Mouse (Mus musculus) CD4-positive, CD25-positive, alpha-beta regulatory T cell, adult 4 months (primary cell): ENCODE results near the gene Has3. TPM values are rescaled to one million over a fixed set of nuclear protein-coding genes. Genes with fewer than 3 reads are reported as not detected.
"Not testable (repeated sequence)": the region's sequence is repeated elsewhere in the genome, so short reads cannot be mapped to it uniquely, and the experiment has no call there.

ENCODE experiments used
- ATAC-seq: one replicate; pipeline ENCODE4 v1.8.0; 2017
- polyA plus RNA-seq, 2 experiments: library from polyadenylated mRNA; unstranded; fragments of 100-300 nt; shearing (Covaris generic); gene quantifications; one replicate each; pipeline ENCODE4 v1.2.1; 2017

The Has3 gene
- polyA plus RNA-seq, 2 experiments from 2014 or later = 0.10 to 0.13 TPM

DNA sequence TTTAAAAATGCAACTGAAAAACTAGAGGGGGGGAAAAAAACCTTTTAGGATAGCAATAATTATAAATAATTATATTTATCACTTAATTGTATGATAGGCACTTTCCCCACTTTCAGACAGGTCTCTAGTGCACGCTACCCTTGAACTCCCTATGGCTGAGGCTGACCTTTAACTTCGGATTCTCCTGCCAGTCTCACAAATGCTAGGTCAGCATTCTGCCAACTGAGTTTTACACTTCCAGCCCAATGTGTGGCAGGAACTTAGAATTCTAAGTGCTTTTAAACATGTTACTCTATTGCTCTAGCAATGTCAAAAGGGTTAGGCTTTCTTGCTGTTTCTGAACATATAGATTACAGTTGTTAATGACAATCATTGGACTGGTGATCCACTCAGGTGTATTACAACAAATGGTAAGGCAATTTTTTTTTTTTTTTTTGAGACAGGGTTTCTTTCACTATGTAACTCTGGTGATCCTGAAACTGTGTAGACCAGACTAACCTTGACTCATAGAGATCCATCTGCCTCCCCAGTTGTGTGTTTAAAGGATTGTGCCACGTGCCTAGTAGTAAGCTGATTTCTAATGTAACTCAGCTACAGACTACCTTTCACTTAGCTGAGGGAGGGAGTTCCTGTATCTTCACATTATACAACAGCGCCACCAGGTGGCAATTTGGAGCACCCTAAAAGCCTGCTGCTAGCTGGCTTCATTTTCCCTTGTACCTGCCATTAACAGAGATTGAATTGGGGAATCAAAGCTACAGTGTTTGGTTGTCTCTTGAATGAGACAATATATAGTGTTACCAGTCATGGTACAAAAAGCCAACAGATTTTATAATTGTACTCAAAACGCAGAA lies 17.5 kb downstream of the Has3 start:
- ATAC-seq = peak; percentile 84

DNA sequence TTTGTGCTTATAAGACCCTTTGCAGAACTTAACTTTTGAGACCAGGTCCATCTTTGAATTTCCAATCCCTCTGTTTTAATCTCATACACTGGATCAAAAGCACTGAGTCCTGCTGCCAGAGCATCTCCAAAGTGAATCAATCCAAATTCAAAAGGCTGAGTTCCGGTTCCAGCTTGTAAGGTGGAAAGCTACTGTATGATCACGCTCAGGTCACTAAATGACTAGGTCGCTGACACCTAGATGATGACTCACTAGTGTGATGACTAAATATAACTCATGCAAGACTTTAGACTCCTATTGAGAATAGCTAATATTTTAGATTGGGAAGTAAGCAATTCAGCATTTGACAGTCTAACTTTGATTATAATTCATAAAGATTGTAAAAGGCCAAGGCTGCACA lies 18.8 kb downstream of the Has3 start:
- ATAC-seq = no peak

DNA sequence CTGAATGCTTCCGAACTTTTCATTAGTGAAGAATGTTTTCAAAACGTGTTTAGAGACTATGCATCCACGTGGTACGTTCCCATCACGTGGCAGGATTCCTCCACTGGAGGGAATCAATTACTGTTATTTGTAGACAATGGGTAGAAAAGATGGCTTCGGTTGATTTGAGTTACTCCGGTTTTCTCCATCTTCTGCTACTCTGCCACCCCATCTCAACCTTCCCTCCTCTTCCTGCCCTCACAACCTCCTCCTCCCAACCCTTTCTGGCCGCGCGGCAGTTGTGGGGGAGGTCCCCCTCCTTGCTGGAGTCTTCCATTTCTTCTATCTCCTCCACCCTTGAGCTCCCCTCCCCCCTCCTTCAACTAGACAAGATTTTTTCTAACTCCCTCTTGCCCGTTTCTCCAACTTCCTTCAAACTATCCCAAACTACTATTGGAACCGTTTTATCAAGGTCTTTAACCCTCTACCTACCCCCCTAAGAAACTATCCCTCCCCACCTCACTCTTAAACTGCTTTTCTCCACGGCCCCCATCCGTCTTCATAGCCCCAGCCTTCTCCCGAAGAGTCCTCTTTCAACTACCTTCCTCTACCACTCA lies 22.3 kb downstream of the Has3 start:
- ATAC-seq = peak; percentile 7

DNA sequence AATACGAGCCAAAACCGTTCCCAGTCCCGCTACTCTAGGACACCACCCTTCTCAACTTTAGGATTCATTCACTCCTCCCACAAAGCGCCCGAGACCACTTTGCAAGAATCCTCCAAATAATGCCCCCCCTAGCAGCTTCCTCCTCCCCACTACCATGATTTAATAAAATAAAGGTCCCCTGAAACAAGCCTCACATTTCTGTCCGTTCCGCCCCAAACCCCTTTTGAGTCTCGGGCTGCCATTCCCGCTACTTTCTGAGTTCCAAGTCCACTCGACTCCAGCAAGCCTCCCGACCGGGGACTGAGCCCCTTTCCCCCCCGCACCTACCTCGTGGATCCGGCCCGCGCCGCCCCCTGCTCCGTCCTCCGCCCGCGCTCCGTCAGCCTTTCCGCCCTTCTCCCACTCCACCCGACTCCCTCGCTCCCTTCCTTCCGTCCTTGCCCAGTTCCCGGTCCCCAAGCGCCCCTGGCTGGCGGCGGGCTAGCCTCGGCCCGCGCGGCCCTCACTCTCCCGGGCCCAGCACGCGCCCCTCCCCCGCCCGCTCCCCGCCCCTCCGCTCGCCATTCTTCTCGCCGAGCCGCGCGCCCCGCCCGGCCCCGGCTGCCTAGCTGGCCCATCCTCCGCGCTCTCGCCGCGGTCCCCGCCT lies 22.9 kb downstream of the Has3 start:
- peak; percentile 36 for ATAC-seq

DNA sequence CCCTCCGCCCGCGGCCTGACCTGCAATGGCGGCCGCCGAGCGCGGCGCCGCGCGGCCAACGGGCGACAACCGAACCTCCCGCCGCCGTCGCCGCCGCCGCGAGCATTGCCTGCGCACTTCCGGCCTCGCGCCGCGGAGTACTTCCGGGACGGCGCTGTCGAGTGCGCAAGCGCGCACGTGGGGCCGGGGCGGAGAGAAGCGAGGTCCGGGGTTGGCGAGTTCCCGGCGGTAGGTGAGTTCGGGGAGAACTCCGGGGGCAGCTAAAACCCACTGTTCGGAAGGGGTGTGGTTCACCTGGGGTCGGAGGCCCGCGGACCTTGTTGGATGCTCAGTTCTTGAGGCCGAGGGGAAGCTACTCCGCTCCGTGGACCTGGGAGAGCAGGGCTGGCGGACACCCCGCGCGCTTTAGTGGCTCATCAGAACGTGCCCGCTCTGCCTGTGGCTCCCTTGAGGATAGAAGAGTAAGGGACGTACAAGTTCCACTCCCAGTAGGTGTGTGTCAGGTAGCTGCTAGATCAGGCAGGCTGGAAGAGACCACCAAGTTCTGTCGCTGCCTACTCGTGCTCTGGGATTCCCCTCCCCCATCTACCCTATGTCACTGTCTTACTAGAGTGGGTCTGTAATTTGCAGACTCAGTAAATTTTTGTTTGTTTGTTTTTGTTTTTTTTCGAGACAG lies 23.6 kb downstream of the Has3 start, which contains the start of gene Utp4:
TSS of gene Utp4 (plus strand) at position 156 of the 676 bp plus-strand sequence.
- peak; percentile 90 for ATAC-seq

DNA sequence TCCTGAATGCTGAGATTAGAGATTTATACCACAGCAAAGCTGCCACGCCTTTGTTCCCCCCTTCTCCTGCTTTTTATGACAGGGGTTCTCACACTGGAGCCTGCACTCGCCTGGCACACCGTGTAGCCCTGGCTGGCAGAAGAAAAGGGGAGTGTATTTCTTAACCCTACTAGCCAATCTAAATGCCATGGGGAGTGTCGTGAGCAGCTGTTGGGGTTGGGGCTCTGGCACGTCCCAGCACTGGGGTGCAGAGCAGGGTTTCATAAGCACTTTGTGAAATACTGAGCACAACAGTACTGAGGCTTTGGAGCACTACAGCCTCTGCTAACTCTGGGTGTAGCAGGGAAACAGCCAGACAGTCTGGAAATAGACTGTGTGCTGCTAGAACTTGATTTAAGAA lies 29.4 kb downstream of the Has3 start:
- no peak for ATAC-seq

DNA sequence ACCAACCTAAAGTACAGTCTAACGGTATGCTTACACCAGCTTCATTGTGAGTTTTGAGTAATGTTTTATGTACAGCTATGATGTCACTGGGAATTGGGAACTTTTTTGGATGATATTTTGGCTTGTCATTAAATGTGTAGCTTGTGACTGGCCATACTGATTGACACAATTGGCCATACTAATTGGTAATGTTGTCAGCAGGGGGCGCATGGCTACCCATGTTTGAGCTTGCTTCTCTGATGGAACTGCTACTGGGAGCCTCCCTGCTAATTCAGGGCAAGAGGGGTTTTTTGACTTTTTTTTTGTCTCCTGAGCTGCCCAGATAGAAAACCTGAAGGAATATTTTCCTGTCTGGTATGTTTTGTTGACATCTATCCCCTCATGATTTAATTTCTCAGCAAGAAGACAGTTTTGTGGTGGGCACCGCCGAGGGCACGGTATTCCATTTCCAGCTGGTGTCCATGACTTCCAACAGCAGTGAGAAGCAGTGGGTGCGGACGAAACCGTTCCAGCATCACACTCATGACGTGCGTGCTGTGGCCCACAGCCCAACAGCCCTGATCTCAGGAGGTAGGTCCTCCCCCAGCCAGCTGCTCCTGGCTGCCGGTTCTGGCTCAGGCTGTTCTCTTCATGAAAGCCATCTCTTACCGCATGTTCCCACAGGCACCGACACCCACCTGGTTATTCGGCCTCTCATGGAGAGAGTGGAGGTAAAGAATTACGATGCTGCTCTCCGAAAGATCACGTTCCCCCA lies 35.9 kb downstream of the Has3 start:
- peak; percentile 49 for ATAC-seq

DNA sequence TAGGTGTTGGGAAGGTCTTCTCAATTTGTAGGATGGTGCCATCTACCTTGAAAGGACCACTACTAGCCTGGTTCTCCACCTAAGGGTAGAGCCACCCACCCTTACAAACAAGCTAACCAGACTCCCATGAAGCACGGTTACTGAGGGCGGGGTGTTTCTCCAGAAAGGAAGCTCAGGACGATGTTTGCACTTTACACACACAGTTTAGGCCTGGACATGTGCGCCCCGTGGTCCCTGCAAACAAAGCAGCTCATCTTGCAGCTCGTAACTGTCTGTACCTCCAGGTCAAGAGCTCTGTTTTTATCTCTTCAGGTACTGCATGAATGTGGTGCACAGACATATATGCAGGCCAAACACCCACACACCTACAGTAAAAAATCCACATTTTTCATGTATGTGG lies 36.6 kb downstream of the Has3 start:
- no peak for ATAC-seq

DNA sequence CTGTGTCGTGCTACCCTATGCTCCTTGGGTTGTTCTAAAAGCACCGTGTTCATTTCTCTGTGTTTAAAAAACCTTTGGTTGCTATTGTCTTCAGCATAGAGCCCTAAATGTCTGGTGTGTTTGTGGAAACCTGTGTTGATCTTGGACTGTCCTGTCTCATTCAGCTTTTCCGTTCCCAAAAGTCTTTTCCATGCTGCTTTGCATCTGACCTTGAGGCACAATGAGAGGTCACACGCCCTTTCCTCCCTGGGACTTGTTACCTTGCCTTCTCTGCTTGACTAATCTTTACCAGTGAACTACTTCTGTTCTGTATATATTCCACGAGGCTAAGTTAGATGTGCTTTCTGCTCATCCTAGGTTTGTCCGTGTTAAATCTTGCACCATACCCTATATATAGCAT lies 37.4 kb downstream of the Has3 start:
- ATAC-seq = no peak

DNA sequence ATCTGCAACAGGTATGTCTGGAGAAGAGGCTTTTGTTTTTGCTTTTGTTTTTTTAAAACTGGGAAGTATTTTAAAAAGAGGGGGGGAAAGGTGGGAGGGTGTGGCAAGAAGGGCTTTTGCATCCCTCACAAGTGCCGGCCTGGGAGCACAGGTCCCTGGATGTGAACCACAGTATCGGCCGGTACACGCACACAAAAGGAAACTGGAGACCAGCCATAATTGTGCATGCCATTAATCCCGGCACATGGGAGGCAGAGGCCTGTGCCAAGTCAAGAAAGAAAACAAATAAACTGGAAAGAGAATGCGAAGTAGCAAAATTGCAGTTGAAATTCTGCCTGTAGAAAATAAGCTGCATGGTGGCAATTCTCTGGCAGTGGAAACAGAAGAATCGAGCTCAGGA lies 38.2 kb downstream of the Has3 start:
- ATAC-seq = no peak

DNA sequence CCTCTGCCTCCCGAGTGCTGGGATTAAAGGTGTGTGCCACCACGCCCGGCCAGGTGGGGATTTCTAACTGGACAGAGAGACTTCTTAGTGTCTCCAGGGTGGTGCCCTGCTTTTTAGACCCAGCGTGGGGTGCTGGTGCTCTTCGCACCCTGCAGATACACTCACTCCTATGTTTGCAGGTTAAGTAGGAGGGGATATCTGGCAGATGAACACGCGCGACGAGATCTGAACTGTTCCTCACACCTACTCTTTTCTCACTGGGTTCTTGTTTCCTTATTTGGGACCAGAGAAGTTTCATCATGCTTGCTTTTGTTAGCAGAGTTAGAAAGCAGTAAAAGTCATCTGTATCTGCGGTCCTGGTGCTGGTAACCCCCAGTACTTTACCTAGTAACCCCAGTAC lies 43.6 kb downstream of the Has3 start:
- ATAC-seq = no peak

DNA sequence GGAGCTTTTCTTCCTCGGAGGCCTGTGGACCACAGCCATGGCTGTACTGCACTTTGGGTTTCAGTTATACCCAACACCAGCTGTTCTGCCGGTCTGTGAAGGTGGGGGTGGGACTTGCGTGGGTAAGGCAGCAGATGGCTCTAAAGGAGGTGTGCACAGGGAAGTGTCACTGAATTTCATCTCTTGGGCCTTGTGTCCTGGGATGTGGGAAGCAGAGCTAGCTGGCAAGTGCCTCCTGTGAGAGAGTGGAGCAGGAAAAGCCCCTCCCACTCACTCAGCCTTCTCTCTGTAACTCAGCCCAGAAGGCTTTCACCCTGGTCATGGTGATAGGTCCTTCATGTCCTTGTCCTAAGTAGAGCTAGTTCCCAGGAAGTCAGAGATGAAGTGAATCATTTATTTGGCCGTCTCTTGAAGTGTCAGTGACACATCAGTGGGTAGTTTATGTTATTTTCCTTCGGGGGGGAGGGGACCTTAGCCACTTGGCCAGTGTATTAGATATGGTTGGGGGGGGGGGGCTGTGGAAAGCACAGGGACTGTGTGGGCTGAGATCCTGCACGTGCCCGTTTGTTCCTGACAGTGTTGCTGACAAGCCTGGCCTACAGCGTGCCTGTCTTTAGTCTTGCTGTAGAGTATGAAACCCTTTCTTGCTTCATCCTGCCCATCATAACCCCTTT lies 49.8 kb downstream of the Has3 start:
- no peak for ATAC-seq

DNA sequence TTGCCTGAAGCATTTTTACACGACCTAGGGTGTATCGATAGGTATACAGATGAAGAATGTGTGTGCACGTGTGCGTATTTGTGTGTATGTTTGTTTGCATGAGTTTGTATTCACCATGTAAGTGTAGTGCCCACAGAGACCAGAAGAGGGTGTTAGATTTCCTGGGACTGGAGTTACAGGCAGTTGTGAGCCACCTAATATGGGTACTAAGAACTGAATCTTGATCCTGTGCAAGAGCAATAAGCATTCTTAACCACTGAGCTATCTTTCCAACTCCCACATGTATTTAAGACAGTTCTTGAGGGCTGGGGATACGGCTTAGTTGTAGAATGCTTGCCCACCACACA lies 50.3 kb downstream of the Has3 start:
- ATAC-seq = no peak

DNA sequence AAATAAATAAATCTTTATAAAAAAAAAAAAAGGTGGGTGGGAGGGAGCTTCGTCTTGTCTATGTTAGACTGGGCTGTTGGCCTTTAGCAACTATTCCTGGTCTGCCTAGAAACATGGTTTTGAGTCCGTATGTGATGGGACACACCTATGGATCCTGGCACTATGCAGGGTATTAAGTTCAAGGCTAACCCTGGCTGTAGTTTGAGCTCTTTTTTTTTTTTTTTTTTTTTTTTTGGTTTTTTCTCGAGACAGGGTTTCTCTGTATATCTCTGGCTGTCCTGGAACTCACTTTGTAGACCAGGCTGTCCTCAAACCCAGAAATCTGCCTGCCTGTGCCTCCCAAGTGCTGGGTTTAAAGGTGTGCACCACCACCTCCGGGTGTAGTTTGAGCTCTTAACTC lies 54.0 kb downstream of the Has3 start:
- no peak for ATAC-seq

DNA sequence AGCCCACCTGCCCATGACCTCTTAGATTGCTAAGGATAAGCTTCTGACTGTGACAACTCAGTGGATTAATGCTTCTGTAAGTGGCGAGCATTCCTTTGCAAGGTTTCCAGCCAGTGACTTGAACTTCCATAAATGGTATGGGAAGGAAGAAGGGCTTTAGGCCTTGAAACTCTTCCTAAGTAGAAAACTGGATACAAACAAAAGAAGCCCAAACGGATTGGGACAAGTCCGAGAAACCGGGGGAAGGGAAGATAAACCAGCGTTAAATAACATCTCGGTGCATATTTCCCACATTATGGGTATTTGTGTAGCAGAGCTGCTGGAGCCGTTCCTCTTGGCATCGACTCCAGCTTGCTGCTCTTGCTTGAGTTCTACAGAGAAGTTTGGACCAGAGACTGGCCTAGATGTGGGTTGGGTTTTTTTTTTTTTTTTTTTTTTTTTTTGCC lies 54.9 kb downstream of the Has3 start:
- ATAC-seq = no peak

DNA sequence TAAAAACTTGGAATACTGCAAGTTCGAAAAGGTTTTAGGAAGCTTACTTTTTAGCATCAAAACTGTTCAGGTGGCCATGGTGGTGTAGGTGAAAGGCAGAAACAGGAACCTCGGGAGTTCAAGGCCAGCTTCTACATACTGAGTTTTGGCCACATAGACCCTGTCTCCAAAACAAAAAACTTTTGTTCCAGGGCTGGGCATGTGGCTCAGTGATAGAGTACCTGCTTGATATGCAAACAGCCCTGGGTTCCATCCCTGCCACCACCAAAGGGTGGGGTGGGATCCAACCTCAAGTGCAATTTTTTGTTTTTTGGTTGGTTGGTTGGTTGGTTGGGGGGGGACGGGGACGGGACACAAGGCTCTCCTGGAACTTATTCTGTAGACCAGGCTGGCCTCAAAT lies 55.4 kb downstream of the Has3 start:
- no peak for ATAC-seq

DNA sequence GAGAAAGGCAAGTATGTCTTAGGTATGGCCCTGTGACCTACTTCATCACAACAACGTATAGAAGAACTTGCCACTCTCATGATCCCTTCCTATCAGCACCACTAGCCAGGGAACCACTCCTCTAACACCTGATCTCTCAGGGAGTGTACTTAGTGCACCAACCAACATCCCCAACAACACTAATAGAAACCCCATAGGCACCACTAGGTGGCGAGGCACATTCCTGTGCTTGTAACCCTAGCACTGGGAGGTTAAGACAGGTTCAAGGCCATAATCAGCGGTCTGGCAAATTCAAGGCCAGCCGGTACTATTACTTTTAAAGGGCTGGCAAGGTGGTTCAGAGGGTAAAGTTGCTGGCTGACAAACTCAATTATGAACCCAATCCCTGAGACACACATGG lies 57.2 kb downstream of the Has3 start:
- peak; percentile 79 for ATAC-seq

DNA sequence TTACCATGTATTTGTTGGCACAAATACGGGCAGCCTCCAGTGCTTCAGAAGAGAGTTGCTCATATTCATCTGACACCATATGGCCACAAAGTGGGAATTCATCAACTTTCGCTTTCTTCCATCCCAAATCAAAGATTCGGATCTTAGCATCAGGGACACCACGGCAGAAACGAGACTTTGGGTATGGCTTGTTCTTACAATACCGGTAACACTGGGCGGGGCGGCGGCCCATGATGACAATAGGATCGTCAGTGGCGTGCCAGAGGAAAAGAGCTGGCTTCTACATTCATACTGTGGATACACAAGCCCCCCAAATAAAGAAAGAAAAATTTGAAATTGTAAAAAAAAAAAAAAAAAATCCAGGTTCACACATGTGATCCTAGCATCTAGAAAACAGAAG lies 58.1 kb downstream of the Has3 start:
- ATAC-seq = not testable (repeated sequence)

DNA sequence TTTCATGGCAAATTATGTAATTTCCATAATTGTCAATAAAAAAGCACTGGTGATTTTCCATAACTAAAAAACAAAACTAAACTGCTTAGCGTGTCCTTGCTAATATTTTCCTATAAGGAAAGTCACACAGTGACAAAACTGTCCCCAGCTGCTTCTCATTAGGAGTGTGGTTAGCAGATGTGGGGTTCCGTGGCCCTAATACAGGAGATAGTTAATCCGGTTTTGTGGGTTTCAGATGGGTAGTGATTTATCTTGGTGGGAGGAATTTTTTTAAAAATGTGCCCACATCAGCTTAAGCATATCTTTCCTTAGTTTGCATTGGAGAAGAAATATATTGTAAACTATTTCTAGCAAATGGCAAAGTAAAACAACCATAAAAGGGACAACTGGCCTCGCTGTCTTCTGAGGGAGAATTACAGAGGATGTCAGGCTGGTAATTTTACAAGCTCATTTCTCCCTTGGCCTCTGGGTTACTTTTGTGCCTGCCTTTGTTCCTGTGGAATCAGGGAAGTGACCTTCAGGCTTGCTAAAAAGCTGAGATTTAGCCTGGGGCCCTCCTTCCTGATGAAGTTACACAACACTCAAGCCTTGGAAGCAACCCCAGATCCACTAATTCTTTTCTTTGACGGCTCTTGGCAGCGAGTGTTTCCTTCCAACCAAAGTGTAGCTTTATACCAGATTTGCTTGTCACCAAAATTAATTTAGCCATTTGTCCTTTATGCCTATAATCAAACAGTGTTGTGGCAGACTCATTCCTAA lies 59.3 kb downstream of the Has3 start:
- no peak for ATAC-seq

DNA sequence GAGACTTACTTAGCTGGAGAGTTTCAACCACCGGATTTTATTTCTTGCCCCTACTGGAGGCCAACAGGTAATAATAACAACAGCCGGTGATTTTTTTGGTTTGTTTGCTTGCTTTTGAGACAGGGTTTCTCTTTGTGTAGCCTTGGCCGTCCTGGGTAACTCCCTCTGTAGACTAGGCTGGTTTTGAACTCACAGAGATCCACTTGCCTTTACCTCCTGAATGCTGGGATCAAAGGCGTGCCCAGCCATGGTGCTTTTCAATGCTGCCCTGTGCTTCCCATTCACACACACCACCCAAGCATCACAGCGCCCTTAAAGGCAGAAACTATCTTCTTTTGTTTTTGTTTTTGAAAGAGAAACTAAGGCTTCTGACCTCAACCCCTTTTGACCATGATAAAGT lies 59.9 kb downstream of the Has3 start:
- ATAC-seq = no peak

DNA sequence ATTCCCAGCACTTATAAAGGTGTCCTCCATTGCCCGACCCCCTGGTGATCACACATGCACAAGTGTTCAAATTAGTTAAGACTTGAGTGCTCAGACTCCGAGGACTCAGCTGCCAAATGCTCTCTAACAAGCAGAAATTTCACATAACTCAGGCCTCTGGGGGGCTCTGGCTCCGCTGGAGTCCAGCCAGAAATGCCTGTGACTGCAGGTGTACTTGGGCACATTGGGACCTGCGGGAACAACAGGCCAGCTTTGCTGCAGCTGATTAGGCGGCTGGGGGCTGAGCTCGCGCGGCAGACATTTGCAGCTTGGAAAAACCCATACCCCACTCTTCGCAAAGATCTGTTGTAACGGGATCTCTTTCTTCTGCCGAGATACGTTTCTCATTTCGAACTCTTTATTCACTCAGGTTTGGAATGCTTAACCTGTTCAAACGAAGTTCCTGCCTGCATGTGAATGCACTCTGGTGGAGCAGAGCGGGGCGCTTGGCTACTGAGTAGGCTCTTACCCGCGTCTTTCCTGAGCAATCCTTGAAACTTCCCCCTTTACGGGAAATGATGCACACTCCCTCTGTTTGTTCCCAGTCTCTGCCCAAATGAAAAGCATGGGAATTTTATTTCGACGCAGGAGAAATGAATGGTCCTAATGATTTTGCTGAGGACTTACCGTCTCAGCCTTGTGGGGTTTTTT lies 62.5 kb downstream of the Has3 start:
- ATAC-seq = no peak
